Mouse (Mus musculus): Measurements from ENCODE around the gene Usp33.

DNA sequence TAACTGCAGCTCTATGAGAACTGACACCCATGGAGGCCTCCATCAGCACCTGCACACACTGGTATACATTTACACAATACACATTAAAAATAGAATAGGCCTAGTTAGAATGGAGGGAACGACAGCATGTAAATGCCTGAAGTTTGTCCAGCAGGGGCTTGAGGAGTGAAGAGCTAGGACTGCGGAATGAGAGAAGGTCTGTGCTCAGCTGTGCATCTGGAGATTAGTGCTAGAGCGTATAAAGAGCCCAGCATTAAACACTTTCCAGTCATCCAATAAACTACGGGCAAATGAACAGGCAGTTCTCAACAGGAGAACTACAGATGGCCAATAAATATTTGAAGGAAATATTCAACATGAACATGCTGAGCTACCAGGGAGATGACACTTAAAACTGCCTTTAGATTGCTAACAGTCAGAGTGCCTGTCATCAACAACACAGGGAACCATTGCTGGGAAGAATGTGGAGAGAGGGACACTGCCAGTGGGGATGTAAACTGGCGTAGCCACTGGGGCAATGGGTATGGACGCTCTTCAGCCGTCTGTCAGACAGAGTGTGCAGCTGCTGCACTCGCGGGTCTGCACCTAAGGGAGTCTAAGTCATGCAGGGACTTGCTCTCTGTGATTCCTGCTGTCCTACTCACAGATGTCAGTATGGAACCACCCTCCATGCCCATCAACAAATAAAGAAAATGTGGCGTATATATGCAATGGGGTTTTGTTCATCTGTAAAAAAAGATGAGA is 7.3 kb downstream of the Usp33 start:
- TF ChIP-seq POLR2A (IDR thresholded peaks at IDR 0.05; ENCODE audit: insufficient read depth, low read depth, low read length) (no peak), CTCF (IDR thresholded peaks at IDR 0.05; ENCODE audit: insufficient read depth, low read depth, low read length) (no peak)
